Mouse (Mus musculus) liver (tissue): ENCODE measurements around the gene 1700011L22Rik.

ENCODE experiments used
- DNase-seq: peaks from one replicate; pipeline ENCODE4 v3.0.0-alpha.2; 2020; ENCODE audit warnings: mixed read lengths

Gene 1700011L22Rik

GRCm38 (mm10) chr8:79229266-79229888, 19.0 kb downstream of the 1700011L22Rik start:
- no peak for DNase-seq

- DNase-seq, result no peak
These were observed 20.5 kb downstream of the 1700011L22Rik start for GRCm38 (mm10) chr8:79227916-79228315.

- no peak for DNase-seq
These were observed 21.2 kb downstream of the 1700011L22Rik start for GRCm38 (mm10) chr8:79227194-79227593.

- DNase-seq, result no peak
These were observed 22.3 kb downstream of the 1700011L22Rik start for GRCm38 (mm10) chr8:79226046-79226445.

- no peak for DNase-seq
These were observed 22.8 kb downstream of the 1700011L22Rik start for GRCm38 (mm10) chr8:79225586-79225985.

GRCm38 (mm10) chr8:79224363-79224762, 24.0 kb downstream of the 1700011L22Rik start:
- no peak for DNase-seq

GRCm38 (mm10) chr8:79222752-79223141, 25.6 kb downstream of the 1700011L22Rik start:
- no peak for DNase-seq

- no peak for DNase-seq
These were observed 26.1 kb downstream of the 1700011L22Rik start for GRCm38 (mm10) chr8:79222106-79222751.

- no peak for DNase-seq
These were observed 36.7 kb downstream of the 1700011L22Rik start for GRCm38 (mm10) chr8:79211630-79212029.

- peak; percentile 49 for DNase-seq
These were observed 38.6 kb downstream of the 1700011L22Rik start for GRCm38 (mm10) chr8:79209641-79210358.

GRCm38 (mm10) chr8:79208691-79209640, 39.4 kb downstream of the 1700011L22Rik start:
- no peak for DNase-seq

- DNase-seq, result no peak
These were observed 40.2 kb downstream of the 1700011L22Rik start for GRCm38 (mm10) chr8:79208181-79208580.

GRCm38 (mm10) chr8:79206895-79207294, 41.5 kb downstream of the 1700011L22Rik start:
- DNase-seq, result no peak

- DNase-seq, result no peak
These were observed 46.8 kb downstream of the 1700011L22Rik start for GRCm38 (mm10) chr8:79201446-79202147.

- DNase-seq, result no peak
These were observed 49.7 kb downstream of the 1700011L22Rik start for GRCm38 (mm10) chr8:79198675-79199074.

- no peak for DNase-seq
These were observed 51.9 kb downstream of the 1700011L22Rik start for GRCm38 (mm10) chr8:79196481-79196880.

GRCm38 (mm10) chr8:79190071-79190470, 58.3 kb downstream of the 1700011L22Rik start:
- DNase-seq, result no peak

GRCm38 (mm10) chr8:79185488-79185887, 62.9 kb downstream of the 1700011L22Rik start:
- no peak for DNase-seq

GRCm38 (mm10) chr8:79179678-79180077, 68.7 kb downstream of the 1700011L22Rik start:
- no peak for DNase-seq

GRCm38 (mm10) chr8:79175991-79176390, 72.4 kb downstream of the 1700011L22Rik start:
- no peak for DNase-seq

GRCm38 (mm10) chr8:79173606-79174005, 74.8 kb downstream of the 1700011L22Rik start:
- DNase-seq, result no peak

- DNase-seq, result no peak
These were observed 83.1 kb downstream of the 1700011L22Rik start for GRCm38 (mm10) chr8:79165276-79165675.
